Mouse (Mus musculus): Measurements from ENCODE around the gene Fbxl18. TPM values are rescaled to one million over a fixed set of nuclear protein-coding genes. Genes with fewer than 3 reads are reported as not detected.

Fbxl18 gene
- total RNA-seq, 2 experiments from 2014 or later, result 38.5 to 40.1 TPM

- DNase-seq (ENCODE audit: low spot score in 2 of 2), result no peak
Measured at GRCm38 (mm10) chr5:142824091-142824490, 71.1 kb downstream of the Fbxl18 start.

GRCm38 (mm10) chr5:142823096-142824062, 71.8 kb downstream of the Fbxl18 start:
- DNase-seq (ENCODE audit: low spot score in 2 of 2), result peak; percentile 77 to 82

GRCm38 (mm10) chr5:142822286-142823095, 72.7 kb downstream of the Fbxl18 start:
- peak in 1 of 2 experiments; percentile 52 for DNase-seq (ENCODE audit: low spot score in 2 of 2)

DNA sequence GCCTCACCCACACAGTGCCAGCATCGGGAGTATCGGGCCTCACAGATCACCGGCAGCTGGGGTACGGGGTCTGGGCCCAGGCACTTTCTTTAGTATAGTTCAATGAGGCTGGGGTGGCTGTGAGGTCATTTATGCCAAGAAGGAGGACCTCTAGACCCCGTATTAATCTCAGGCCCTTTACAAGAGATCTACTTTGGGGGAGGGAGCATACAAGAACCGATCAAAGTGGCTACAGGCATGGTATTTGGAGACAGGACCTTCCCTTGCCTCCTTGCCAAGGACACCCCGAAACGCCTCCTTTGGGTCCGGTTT, 73.3 kb downstream of the Fbxl18 start:
- no peak for DNase-seq (ENCODE audit: low spot score in 2 of 2)

- peak; percentile 78 to 85 for DNase-seq (ENCODE audit: low spot score in 2 of 2)
Measured at GRCm38 (mm10) chr5:142821266-142821973, 73.8 kb downstream of the Fbxl18 start.

DNA sequence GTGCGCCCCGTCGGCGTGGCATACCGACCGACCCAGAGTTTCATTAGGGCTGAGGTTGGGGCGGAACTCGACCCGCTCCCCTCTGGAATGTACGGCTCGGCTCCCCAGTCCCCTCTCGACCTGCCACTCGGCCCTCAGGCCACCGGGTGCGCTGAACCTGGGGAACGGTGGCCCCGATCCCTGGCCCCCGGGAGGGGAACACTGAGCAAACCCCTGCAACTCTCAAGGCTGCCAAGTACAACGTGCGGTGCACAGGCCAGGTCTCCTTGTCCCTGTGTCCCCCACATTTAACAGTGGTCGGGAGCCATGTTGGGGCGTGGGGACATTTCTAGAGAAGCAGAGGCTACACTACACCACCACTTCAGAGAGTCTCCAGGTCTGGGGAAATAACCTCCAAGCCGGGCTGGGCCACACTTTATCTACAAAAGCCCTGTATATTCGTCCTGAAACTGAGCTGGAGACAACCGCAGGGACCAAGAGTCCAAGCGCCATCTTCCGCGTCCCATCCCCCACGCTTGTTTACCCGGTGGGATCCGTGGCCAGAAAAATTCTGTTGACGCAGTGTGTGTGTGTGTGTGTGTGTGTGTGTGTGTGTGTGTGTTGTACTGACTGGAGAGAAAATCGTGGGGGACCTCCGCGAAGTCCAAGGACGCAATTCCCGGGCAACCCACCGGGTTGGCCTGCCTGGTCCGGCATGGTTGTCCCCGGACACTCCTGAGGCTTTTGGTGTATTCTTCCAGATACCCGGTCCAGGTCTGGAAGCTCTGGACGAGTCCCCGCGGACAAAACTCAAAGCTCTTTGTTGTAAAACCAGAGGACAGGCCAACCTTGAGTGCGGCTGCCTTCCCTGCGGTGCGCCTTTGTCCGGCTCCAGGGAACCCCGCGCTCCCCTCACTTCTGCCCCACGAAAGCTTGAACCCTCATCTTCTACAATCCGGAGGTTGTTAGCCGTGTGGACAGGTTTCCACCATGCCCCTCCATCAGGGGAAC, 74.7 kb downstream of the Fbxl18 start:
- DNase-seq (ENCODE audit: low spot score in 2 of 2), result peak; percentile 79 to 84

GRCm38 (mm10) chr5:142819385-142820275, 75.6 kb downstream of the Fbxl18 start:
- DNase-seq (ENCODE audit: low spot score in 2 of 2), result peak; percentile 70 to 78

DNA sequence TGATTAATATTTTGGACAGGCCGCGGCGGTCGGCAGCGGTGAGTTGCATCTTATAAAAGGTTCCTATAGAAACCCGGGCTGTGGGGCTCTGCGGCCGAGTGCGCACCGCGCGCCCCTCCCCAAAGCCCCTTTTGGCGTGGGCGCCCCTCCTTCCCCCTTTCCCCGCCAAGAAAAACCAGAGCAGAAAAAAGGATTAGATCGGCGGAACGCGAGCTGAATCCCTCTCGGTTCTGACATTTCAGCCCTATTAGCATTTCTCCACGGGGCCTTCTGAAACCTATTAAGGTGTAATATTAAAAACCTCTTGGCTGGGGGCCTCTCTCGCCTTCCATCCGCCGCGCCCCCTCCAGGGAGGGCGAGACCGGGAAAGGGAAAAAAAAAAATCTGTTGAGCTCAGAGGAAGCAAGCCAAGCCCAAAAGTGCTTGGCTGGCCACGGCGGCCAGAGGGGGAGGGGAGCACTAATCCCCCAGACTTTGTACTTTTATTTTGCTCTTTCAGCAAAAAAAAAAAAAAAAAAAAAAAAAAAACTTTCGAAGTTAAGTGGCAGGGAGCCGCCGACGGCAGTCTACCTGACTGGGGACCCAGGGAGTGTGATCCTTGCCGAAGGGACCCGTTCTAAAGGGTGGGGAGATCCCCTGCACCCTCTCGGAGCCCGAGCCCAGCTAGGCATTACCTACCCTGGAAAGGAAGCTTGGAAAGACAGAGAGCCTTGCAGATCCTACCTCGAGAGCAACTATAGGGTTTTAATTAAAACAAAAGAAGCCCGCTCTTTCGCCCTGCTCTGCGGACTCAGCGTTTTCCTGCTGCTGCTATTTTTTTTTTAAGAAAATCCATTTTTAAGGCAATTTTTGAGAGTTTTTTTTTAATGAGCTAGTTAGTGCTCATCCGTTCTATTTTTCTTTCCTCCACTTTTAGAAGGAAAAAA, 76.5 kb downstream of the Fbxl18 start:
- DNase-seq (ENCODE audit: low spot score in 2 of 2), result peak; percentile 71 to 76

- peak; percentile 100 for DNase-seq (ENCODE audit: low spot score in 2 of 2)
Measured at GRCm38 (mm10) chr5:142817524-142818434, 77.4 kb downstream of the Fbxl18 start, which contains the start of gene Tnrc18. Gene Tnrc18, minus strand, starts transcription at chr5:142817662.

Other genes starting within 250 kb of the Fbxl18 start
- gene Slc29a4, start 202.9 kb downstream of the Fbxl18 start, total RNA-seq (2021), result 10 to 100 TPM; 84.1 to 93.2 TPM
- 100 to 1,000 TPM; 197 to 220 TPM for gene Tnrc18, start 77.8 kb downstream of the Fbxl18 start, total RNA-seq (2021)
- 1,000 to 10,000 TPM; 4,137 to 4,167 TPM for gene Actb, start 11.3 kb upstream of the Fbxl18 start, total RNA-seq (2021)
- 100 to 1,000 TPM; 420 to 424 TPM for gene Fscn1, start 64.9 kb upstream of the Fbxl18 start, total RNA-seq (2021)
- gene Rnf216, start 217.6 kb upstream of the Fbxl18 start, total RNA-seq (2021), result 10 to 100 TPM; 42.4 to 44.5 TPM

All from layer of hippocampus, postnatal 10 days (tissue).